Mouse (Mus musculus): ENCODE results near the gene Gigyf1.

The Gigyf1 gene

DNA sequence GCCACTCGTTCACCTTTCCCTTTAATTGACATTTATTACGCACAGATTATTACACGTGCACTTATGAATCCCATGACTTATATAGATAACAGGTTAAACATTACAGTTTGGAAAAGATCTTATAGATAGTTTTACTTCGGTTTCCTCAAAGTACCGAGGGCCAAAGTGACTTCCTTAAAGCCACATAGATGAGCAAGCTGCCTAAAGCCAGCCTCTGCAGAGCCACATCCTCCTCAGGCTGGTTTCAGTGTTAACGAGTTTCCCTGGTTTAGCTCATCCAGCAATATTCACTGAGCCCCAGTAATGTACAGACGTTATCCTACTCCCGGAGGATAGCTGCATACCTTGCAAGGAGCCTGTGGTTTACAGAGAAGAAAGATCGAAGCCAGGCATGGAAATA, 17.0 kb downstream of the Gigyf1 start:
- no peak for DNase-seq

DNA sequence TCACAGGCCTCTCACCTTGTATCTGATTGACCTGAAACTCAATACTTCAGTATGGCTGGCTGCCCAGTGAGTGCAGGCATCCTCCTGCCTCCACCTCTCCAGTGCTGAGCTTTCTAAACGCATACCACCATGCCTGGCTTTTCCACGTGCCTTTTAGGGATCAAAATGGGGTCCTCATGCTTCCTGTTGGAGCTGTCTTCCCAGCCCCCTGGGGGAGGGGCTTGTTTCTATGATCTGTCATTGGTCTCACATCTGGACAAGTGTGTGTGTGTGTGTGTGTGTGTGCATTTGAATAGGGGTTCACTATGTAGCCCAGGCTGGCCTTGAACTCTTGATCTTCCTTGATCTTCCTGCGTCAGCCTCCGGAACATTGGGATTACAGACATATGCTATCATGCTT, 19.1 kb downstream of the Gigyf1 start:
- DNase-seq, result no peak

DNA sequence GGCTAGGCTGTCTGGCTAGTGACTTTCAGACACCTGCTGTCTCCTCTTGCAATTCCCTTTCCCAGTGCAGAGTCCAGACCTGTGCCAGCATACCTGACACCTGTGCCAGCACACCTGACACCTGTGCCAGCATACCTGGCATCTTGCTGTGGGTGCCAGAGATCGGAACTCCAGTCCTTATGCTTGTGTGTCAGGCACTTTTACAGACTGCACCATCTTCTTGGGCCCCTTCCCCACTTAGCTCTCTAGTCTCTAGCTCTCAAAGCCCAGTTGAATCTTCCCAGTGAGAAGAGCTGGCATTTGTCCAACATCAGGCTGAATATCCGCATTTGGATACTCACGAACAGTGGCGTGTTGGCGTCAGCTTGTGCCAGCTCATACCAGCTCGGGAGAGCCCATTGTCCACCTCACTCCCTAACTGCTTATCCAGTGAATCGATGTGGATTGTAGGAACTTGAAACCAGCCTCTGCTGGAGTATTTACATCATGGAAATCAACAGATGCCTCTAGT, 21.0 kb downstream of the Gigyf1 start:
- DNase-seq, result peak; percentile 90

DNA sequence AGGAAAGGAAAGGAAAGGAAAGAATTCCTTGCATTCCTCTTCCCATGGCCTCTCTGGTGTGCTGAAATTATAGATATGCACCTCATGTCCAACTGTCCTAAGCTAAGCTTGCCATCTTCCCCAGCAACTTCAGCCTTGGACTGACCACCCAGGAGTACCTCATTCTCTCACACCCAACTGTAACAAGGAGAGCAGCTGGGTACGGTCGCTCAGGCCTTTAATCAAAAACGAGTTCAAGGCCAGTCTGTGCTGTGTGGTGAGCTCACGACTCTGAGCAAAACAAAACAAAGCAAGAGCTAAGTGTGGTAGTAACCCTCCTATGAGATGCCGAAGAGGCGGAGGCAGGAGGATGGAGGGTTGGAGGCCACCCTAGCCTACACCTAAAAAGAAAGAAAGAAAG, 22.6 kb downstream of the Gigyf1 start:
- DNase-seq, result peak; percentile 24

DNA sequence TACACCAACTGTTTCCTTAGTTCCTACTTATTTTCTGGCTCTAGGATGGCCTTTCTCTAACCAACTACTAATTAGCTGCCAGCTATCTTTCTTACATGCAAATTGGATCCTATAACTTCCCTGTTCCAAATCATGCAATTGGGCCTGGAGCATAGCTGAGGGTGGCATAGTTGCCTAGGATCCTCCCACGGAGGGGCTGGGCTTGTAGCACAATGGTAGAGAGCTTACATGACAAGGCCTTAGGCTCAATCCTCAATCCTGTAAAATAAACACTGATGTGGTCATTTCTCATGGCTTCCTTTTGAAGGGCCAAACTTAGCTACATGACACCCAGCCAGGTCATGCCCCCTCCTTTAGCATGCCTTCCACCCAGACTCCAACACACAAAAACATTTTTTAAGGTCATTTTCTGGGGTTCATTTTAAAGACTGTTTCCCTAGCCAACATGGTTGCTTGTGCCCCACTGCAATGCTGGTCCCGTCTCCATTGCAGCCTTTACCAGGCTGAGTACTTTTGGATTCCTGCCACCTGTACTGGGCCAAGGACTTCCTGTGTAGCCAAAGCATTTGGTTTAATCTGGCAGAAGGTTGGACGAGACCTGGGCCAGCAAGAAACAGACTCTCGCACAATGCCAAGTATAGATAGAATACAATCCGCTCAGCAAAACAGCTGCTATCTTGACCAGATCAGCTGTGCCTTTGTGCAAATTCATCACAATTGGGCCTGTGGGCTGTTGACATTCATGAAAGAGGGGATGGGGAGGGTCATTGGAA, 23.6 kb downstream of the Gigyf1 start:
- DNase-seq, result peak; percentile 91

DNA sequence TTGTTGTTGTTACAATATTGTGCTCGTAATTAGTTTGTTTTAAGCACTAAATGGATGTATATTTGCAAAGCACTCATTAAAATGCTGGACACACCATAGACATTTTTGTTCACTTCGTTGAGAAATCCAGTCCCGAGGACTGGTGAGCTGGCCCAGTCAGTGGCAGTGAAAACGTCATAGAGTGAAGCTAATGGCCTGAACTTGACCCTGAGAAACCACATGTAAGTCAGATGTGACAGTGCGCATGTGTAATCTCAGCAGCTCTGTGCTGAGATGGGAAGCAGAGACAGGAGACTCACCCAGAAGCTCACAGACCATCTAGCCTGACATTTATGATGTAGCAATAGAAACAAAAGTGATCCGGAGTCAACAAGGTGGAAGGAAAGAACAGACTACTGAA, 26.6 kb downstream of the Gigyf1 start:
- DNase-seq, result no peak

DNA sequence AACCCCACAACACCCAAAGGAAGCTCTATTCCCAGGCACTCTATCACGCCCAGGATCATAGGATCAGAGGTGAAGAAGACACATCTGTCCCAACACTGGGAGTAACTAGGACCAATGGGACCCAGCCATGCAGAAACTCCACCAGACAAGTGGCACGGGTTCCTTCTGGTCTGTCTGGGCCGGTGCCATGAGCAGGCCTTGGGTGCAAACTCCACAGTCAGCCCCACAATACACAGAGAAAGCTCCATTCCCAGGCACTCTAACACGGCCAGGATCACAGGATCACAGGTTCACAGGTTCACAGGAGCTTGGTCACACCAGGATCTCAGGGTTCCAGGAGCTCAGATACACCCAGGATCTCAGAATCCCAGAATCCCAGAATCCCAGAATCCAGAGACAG, 27.2 kb downstream of the Gigyf1 start:
- peak; percentile 17 for DNase-seq

DNA sequence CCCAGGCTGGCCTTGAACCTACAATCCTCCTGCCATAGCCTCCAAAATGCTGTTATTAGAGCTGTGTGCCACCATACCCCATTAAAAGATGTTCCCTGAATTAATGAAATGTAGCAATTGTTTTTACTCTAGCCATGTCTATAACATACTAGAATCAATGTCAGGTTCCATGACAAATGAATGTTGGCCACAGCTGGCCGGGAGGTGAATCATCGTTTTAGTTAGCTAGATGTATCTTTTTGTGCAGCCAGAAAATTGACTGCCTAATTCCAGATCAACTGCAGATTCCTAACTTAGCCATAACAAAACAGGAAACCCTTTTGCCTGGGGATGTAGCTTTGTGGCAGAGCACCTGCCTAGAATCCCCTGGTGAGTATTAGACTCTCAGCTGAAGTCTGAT, 31.5 kb downstream of the Gigyf1 start:
- no peak for DNase-seq

DNA sequence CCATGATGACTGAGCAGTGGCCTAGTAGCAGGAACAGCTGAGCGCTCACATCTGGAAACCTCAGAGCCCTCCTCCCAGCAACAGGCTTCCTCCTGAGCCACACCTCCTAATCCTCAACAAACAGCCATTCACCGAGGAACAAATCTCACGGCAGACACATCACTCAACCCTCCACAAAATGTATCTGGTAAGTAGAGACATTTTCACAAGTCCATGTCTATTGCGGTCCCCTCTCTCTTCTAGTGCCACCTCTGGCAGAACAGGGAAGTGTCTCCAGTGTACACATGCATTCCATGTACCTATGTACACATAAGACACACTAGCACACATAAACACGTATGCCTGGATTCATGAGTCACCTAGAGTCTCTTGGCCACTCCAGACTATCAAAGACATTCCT, 32.8 kb downstream of the Gigyf1 start:
- DNase-seq, result no peak

DNA sequence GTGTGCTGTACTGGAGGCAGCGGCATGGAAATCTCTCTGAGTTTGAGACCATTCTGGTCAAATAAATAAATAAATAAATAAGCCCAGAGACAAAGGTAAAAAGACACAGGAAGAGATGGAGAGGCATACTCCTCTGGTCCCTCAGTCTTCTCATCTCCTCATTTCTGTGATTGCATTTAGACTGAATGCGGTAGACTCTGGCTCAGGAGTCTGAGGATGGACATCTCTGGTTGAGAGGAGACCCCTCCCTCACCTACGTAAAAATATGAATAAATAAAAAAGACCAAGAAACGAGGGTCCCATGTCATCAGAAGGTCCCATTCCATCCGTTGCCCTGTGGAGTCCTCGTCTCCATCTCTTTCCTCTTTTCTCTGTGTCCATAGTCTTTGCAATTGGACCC, 34.7 kb downstream of the Gigyf1 start:
- no peak for DNase-seq

DNA sequence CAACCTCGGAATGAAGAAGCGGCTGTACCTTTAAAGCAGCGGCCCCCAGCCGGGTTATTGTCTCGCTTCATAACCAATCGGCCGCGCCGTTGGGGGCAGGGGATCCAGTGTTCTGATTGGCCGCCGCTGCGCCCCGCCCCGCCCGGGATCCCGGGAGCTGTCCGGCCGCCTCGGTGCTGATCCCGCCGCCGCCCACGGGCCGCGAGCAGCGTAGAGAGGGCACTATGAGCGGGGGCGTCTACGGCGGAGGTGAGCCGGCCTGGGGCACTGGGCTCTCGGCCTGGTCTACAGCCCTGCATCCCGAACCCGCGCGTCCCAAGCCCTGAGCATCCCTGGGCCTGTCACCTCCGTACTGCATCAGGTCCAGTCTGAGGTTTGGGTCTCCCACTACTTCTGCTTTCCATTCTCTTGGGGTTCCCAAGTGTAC, 35.1 kb downstream of the Gigyf1 start, which contains the start of gene Actl6b:
TSS of gene Actl6b (plus strand) at position 107 of the 427 bp plus-strand sequence.
- DNase-seq, result peak; percentile 95

DNA sequence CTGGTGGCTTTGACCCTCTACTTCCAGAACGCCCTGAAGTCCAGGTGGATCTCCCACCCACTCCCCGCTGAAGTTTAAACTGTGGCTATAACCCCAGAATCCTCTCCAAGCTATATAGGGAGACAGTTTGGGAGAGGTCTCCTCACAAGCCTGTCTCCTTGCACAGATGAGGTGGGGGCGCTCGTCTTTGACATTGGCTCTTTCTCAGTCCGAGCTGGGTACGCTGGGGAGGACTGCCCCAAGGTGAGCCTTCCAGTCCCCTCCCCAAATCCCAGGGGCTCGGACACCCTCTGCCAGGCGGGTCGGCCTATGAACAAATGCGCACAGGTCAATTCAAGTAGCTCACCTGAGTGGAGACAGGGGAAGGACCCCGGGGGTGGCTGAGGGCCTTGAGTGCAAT, 35.5 kb downstream of the Gigyf1 start:
- DNase-seq, result no peak

DNA sequence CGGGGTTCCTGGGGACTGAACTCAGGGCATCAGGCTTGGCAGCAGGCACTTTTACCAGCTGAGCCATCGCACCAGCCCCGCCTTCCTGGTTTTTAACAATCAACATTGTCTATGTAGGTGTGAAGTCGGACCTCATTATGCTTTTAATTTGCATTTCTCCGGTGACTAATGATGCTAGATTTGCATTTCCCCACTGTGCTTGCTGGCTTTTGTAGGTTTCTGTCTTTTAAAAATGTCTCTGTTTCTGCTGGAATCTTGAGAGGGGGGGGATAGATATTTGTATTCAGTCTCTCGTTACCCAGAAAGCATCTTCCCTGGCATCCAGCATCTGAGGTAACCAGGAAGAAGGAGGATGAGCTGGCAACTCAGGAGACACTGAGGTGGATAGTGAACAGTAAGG, 43.2 kb downstream of the Gigyf1 start:
- no peak for DNase-seq

DNA sequence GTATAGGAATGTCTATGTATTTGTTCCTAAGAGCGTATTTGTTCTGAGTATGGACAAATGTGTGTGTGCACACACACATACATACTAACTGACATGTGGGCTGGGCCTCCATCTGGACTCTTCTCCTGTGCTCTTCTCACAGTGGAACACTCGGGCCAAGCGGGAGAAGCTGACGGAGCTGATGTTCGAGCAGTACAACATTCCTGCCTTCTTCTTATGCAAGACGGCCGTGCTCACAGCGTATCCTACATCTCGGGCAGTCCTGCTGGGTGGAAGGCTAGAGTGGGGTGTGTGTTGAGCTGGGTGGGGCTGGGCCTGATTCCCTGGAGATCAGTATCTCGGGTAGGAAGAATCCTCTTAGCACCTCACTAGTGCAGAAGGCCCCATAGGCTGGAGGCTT, 44.6 kb downstream of the Gigyf1 start:
- no peak for DNase-seq

DNA sequence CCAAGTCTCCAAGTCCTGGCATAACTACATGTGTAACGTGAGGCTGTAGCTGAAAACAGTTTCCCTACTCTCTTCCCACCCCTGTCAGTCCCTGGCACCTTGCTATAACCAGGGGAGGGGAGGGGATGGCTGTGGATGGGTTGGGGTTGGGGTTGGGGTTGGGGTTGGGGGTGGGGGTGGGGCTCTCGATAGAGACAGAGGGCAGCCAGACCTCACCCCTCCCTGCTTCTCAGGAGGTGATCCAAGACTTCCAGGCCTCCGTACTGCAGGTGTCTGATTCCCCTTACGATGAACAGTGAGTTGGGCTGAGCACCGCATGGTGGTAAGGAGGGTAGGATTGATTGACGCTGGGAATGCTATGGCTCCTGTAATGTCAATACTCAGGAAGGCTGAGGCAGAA, 47.4 kb downstream of the Gigyf1 start:
- no peak for DNase-seq

DNA sequence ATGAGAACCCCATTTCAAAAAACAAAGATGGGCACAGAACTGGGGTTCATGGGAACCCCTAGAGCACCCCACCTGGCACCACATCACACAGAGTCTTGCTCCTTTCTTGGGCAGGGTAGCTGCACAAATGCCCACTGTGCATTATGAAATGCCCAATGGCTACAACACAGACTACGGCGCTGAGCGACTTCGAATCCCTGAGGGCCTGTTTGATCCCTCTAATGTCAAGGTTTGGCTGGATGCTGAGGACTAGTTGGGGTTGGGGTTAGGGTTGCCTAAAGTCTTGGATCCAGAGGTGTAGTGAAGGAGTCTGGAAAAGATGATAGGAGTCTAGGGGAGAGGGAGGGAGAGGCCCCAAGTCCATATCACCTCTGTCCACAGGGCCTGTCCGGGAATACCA, 48.1 kb downstream of the Gigyf1 start:
- DNase-seq, result no peak

DNA sequence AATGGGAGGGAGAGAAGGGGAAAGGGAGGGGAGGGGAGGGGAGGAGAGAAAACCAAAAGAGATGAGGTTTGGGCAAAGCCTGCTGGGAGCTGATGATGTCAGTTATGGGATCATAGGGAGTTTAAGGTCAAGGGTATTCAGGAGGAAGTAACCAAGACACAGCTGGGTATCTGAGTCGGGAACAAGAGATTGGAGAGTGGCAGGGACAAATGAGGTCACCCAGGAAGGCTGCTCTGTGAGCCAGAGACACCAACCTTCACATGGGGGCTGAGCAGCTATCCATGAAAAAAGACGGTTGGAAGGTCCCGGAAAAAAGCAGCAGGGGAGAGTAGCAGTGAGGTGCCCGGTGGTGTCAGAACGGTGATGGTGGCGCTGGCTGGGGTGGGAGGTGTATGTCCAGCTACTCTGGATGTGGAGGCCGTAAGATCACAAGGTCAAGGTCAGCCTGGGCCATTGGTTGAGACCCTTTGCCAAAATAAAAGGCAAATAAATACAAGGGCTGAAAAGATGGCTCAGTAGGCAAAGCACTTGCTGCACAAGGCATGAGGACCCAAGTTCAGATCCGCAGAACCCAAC, 50.0 kb downstream of the Gigyf1 start:
- no peak for DNase-seq

DNA sequence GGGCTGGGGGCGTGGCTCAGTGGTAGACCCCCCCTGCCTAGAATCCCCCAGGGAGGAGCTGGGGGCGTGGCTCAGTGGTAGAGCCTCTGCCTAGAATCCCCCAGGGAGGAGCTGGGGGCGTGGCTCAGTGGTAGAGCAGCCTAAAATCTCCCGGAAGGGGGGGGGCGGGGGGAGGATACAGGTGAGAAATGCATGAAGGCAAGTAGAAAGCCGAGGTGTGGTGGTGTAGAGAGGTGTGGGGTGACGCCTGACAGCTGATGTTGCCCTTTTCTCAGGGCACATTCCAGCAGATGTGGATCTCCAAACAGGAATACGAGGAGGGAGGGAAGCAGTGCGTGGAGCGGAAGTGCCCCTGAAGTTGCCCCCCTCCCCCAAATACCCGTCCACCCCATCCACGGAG, 50.7 kb downstream of the Gigyf1 start:
- DNase-seq, result no peak

DNA sequence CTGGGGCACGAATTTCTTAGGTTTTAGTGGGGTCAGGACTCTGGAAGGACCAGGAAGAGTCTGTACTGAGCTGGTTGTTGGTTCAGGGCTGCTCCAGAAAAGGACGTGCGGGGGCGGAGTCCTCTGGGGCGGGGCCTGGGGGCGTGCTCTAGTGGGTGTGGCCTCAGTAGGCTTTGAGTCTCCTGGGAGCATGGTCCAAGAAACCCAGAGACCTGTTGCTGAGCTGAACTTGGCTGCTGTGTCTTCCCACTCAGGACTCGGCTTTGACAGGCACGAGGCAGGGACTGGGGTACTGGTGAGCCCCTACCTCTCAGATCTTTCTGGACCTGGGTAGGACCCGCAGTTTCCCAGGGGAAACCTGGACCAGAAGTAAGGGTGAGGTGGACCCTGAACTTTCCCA, 51.3 kb downstream of the Gigyf1 start, which contains the start of gene Tfr2:
TSS of gene Tfr2 (plus strand) at position 176 of the 400 bp plus-strand sequence.
- no peak for DNase-seq

DNA sequence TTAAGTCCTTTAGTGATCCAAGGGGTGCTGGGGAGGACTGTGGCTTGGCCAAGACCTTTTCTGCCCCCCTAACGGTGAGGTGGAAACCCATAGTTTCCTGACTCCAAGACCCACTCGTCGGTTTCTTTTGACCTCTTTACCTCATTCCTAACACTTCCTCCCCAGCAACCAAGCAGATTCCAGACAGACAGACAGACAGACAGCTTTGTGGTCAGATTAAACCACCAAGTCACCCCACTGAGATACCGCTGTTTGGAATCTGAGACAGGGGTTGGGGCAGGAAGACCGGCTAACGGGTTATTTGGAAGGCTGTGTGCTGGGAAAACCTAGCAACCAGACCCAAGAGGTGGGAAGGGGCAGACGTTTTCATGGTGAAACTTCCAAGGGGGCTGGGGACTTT, 51.8 kb downstream of the Gigyf1 start:
- DNase-seq, result no peak

DNA sequence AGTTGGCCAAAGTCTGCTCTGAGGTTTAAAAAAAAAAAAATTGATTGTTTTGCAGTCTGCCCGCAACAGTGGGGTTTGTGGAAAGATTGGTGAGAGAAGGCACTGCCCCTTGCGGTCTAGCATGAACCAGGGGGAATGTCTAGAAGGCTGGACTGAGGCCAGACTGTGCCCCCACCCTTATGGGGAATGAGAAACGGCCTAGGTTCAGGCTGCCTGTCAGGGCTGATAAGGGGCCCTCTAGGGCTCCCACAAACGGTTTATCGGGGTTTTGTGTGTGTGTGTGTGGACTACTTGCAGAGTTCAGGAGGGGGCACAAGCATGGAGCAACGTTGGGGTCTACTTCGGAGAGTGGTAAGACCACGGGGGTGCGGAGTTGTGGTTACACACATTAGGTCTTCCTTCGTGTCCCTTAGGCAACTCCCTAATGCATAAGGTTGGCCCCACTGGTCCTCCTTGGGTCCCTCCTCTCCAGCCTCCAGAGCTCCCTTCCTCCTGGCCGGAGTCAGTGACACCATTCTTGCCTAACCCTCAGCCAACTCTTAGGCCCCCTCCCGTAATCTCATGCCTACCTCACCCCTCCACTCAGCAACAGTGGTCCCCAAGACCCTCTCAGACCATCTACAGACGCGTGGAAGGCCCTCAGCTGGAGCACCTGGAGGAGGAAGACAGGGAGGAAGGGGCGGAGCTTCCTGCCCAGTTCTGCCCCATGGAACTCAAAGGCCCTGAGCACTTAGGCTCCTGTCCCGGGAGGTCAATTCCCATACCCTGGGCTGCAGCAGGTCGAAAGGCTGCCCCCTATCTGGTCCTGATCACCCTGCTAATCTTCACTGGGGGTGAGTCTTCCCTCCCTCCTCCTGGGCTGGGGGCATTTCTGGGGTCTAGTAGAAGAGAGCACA, 52.6 kb downstream of the Gigyf1 start:
- DNase-seq, result no peak

DNA sequence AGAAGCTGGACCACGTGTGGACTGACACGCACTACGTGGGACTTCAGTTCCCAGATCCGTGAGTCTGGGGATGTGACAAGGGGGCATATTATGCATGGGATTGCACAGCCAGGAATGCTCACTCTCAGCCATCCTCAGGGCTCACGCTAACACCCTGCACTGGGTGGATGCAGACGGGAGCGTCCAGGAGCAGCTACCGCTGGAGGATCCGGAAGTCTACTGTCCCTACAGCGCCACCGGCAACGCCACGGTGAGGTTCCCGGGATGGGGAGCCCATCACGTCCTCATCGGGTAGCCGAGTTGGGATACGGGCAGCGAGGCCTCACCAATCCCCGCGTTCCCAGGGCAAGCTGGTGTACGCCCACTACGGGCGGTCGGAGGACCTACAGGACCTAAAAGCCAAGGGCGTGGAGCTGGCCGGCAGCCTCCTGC, 56.1 kb downstream of the Gigyf1 start:
- peak; percentile 84 for DNase-seq

All from cerebellum, adult 9-10 months (tissue).